Mouse (Mus musculus) kidney, adult 2 months (tissue): Measurements from ENCODE around the gene Akap6. TPM values are rescaled to one million over a fixed set of nuclear protein-coding genes. Genes with fewer than 3 reads are reported as not detected.

Experiments
- DNase-seq: peaks from one replicate; pipeline ENCODE4 v3.0.0; 2021
- H3K27ac ChIP-seq: fragments of 200-500 bp; 2 replicates; pipeline ENCODE4 v1.5.1; 2012; ENCODE audit warnings: low read depth, low read length, control low read depth, inconsistent platforms; ENCODE audit not compliant: insufficient read depth
- H3K27me3 ChIP-seq: fragments of 200-500 bp; replicated peaks from 2 replicates; pipeline ENCODE4 v1.6.1; 2012; ENCODE audit warnings: mild to moderate bottlenecking, moderate library complexity, low read length, inconsistent platforms; ENCODE audit not compliant: control insufficient read depth, insufficient read depth
- H3K36me3 ChIP-seq: fragments of 200-500 bp; 2 replicates; pipeline ENCODE4 v1.6.1; 2012; ENCODE audit warnings: mild to moderate bottlenecking, moderate library complexity, low read length, inconsistent platforms; ENCODE audit not compliant: control insufficient read depth, insufficient read depth
- H3K4me1 ChIP-seq: fragments of 200-500 bp; 2 replicates; pipeline ENCODE4 v1.6.1; 2011; ENCODE audit warnings: low read length; ENCODE audit not compliant: control insufficient read depth, insufficient read depth
- H3K4me3 ChIP-seq: fragments of 200-500 bp; 2 replicates; pipeline ENCODE4 v1.5.1; 2011; ENCODE audit warnings: mild to moderate bottlenecking, low read depth, low read length, control low read depth; ENCODE audit not compliant: insufficient read depth
- CTCF ChIP-seq: fragments of 200-500 bp; conservative IDR thresholded peaks from 2 replicates; pipeline ENCODE4 v1.5.1; 2011; ENCODE audit warnings: low read depth, mild to moderate bottlenecking, control low read depth, low read length, moderate library complexity, mixed read lengths; ENCODE audit not compliant: insufficient read depth, insufficient read length
- POLR2A ChIP-seq: fragments of 200-500 bp; IDR thresholded peaks from one replicate; pipeline ENCODE4 v1.6.1; 2011; ENCODE audit warnings: low read depth, low read length, control low read depth
- WGBS: fragments of 180-500 bp; shearing (Covaris S2); methylation state at CpG from one replicate; pipeline ENCODE4 v1.1.7; 2018; 5-methylcytosine and 5-hydroxymethylcytosine counted together
- polyA plus RNA-seq: library from polyadenylated mRNA; depleted of rRNA; stranded (reverse); fragments of >200 nt; gene quantifications from 2 replicates; pipeline ENCODE4 v1.2.3, GENCODE M21; 2012

Akap6 gene
- polyA plus RNA-seq, 1 experiment = 0.25 TPM

DNA sequence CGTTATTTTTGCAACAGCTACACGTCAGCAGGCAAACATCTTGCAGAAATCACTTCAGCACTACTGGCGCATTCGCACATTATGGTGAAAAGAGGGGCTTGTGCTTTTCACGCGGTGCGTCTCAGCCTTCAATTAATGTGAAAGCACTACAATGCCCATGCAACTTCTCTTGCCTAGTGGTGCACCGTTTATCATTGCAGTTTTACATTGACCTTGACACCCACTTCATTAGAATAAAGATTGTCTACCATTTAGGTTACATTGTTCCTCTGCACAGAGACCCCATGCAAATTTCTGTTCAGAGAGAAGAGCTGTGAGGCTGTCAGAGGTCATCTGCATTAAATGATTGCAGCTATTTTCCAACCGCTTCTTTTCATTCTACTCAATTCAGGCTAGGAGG lies 363.8 kb downstream of the Akap6 start:
- no peaks in the 10 kb centered on the region for H3K36me3 ChIP-seq
- no peak overlapping the region for H3K27ac ChIP-seq
- no peaks in the 10 kb centered on the region for H3K4me1 ChIP-seq
- DNase-seq = no peak
- no peak overlapping the region for H3K4me3 ChIP-seq
- no peak for TF ChIP-seq POLR2A
- no peak for TF ChIP-seq CTCF
- H3K27me3 ChIP-seq = no peaks in the 10 kb centered on the region
- 68% methylated on average over 9 of the region's 9 CpGs for WGBS

DNA sequence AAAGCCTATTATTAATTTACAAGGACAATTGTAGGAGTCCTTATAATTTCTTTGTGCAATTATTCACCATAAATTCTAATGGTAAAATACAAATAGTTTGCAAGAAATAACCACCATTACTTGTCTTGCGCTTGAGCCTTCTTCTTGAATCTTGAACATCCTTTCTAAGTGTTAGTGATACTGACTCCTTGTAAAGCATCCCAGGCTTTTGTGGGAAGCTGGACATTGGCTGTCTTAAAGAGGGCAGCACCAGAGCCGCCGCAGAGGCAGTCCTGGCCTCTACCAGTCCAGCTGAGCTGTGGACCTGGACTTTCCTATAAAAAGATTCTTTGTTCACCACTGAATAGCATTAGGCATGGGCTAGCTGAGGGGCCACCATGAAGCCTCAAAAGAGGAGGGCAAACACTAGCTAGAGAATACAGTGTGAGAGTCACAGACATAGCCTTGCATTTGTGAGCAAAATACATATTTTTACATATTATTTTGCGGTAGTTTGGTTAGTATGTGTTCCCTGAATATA lies 365.1 kb downstream of the Akap6 start:
- no peak for DNase-seq
- Histone ChIP-seq H3K27ac (no peak overlapping the region), H3K36me3 (no peaks in the 10 kb centered on the region), H3K27me3 (no peaks in the 10 kb centered on the region), H3K4me3 (no peak overlapping the region), H3K4me1 (no peaks in the 10 kb centered on the region)
- WGBS = 98% methylated on average over 4 of the region's 4 CpGs
- TF ChIP-seq POLR2A (no peak), CTCF (no peak)

DNA sequence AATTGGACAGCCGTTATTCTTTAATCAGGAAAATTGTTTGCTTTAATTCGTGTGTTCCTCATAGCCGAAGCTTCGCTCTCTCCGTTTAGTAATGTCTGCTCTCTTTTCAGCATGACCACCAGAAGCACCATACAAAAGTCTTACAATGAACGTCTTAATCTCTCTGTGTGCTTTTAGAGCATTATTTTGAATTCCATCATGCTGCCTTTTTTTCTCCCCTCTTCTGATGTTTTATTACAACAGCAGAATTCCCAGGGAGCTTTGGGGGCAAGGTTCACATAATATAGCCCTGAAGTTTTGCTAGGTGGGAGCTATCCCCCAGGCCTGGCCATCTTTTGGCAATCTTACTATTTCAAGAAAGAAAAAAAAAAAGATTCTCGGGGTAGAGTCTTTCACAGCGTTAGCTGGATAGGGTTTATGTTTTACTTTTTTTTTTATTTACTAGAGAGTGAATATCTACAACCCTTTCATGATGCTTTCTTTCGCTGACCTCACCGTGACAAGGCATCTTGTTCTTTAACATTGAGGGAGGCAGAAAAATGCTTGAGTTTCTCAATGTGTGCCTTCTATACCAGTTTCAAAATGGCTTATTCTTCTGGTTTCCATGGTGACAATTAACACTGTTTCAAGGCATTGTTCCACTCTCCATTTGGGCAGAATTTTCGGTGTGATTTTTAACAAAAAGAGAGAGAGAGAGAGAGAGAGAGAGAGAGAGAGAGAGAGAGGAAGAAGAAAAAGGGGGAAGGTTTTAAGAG lies 366.0 kb downstream of the Akap6 start:
- TF ChIP-seq CTCF = no peak
- no peak for TF ChIP-seq POLR2A
- no peak for DNase-seq
- H3K27ac ChIP-seq = no peak overlapping the region
- no peaks in the 10 kb centered on the region for H3K27me3 ChIP-seq
- no peaks in the 10 kb centered on the region for H3K4me1 ChIP-seq
- H3K4me3 ChIP-seq = no peak overlapping the region
- no peaks in the 10 kb centered on the region for H3K36me3 ChIP-seq
- 79% methylated on average over 11 of the region's 11 CpGs for WGBS

DNA sequence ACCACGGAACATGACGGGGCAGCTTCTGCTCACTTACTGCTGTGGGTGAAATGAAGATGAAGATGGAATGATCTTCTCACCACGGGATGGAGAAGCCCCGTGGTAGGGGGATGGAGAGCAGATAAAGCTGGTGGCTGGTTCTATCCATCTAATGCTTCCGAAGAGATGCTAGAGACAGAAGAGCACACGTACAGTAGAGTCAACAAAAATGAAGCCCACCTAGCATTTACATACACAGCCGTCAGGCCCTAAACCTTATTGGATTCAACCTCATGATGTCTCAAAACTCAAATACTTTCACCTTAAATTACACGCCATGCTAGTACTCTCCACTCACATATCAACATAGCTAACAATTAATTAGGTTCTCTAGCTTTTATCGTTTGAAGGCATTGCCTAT lies 367.1 kb downstream of the Akap6 start:
- no peak for DNase-seq
- Histone ChIP-seq H3K27ac (no peak overlapping the region), H3K27me3 (no peaks in the 10 kb centered on the region), H3K4me3 (no peak overlapping the region), H3K36me3 (no peaks in the 10 kb centered on the region), H3K4me1 (no peaks in the 10 kb centered on the region)
- WGBS = 94% methylated on average over 9 of the region's 9 CpGs
- TF ChIP-seq POLR2A (no peak), CTCF (no peak)

DNA sequence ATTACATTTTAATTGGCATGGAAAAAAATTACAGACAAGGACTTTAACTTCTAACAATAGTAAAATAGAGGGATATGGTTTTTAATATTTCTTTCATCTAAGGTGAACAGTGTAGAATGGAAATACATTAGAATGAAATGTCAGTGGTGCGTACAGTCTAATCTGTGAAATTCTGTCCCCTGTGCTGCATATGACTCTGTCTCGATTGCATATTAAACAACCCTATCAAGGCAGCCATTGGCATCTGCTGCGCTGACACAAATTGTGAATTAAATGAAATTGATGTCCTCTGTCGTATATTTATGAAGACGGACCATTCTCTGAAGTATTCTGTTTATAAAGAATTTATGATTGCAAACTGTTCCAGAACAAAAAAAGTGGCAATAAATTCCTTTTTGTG lies 371.7 kb downstream of the Akap6 start:
- Histone ChIP-seq H3K36me3 (no peaks in the 10 kb centered on the region), H3K27ac (no peak overlapping the region), H3K27me3 (no peaks in the 10 kb centered on the region; the same call in 1 of the 2 replicates), H3K4me3 (no peak overlapping the region), H3K4me1 (no peaks in the 10 kb centered on the region)
- TF ChIP-seq POLR2A (no peak), CTCF (no peak)
- DNase-seq = no peak
- WGBS = 91% methylated on average over 5 of the region's 5 CpGs

DNA sequence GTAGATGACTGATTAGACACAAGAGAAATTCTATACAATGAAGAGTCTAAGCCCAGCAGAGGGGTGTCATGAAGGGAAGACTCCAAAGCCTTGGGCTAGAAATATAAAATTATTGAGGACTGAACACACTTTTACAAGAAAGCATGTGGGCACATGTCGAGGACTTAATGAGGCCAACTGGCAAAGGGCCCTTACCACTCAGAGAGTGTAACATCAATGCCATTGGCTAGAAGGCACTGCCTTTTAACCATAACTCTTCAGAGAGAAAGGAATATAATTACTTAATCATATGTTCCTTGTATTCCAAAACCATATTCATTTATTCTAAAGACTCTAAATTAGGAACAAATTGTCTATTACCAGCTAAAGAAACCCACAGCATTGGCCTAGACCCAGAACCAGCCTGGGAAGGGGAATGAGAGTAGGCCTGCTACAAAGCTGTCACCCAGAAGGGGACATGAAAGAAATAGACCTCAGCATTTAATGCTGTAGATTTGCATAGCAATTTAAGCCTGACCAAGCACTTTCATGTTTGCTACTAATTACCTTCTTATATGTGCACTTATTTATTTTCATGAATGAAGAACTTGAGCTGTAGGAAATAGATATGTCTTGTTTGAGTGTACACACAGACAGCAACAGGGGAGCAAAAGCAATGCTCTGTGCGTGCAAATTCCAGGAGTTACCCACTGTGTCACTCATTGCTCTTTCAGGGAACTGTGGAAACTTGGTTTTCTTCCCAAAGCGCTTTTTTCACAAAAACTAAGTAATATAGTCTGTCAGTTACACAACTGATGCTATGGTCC lies 377.6 kb downstream of the Akap6 start:
- Histone ChIP-seq H3K4me1 (no peaks in the 10 kb centered on the region), H3K4me3 (no peak overlapping the region), H3K27me3 (no peaks in the 10 kb centered on the region; the same call in 1 of the 2 replicates), H3K27ac (no peak overlapping the region), H3K36me3 (no peaks in the 10 kb centered on the region)
- WGBS = 95% methylated on average over 3 of the region's 3 CpGs
- TF ChIP-seq CTCF (no peak), POLR2A (no peak)
- no peak for DNase-seq

DNA sequence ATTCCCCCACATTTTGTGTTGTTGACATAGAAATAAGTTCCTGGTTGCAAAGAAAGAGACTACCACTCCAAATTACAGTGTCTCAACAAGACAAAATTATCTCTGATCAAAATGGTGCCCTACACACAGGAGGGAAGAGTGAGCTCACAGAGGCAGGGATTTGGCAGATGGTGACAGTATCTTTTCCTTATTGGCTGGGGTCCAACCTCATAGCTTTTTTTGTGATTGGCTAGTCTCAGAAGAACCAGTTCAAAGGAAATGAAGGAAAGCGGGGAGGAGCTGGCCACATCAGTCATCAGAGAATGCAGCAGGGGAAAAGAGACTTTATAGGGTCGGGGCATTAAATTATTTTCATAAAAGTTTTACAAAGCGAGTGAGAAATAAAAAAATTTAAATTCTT lies 386.6 kb downstream of the Akap6 start:
- Histone ChIP-seq H3K27ac (no peak overlapping the region), H3K36me3 (no peaks in the 10 kb centered on the region), H3K27me3 (no peaks in the 10 kb centered on the region), H3K4me3 (no peak overlapping the region), H3K4me1 (no peaks in the 10 kb centered on the region)
- no peak for TF ChIP-seq POLR2A
- no peak for TF ChIP-seq CTCF
- DNase-seq = no peak
- 68% methylated on average over 3 of the region's 3 CpGs for WGBS
